Mouse (Mus musculus): Measurements from ENCODE around the gene Wscd1. TPM values are rescaled to one million over a fixed set of nuclear protein-coding genes. Genes with fewer than 3 reads are reported as not detected.

The Wscd1 gene
- polyA plus RNA-seq (2016; fragmentation: Nextera tagmentation; extraction: Ambion mirVana) = 3.1 and 3.3 TPM in 2 replicates

DNA sequence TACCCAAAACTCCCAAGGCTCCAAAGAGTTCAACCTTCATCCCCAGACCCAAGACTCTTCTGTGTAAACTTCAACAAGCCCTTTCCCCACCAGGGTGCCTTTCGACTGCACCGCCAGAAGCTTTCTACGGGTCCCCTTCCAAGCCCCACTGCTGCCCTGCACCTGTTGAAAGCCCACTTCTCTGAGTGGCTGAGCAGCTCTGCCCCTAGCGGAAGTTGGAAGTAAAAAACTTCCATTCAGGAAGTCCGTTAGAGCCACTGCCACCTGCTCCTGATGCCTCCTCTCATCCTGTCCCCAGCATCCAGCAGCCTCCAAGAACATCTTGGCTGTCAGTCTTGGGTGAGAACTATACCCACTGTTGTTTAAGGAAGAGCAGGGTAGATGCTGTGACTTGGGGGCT, at the start of gene Wscd1:
TSS of gene Wscd1 (plus strand) at position 250 of the 400 bp plus-strand sequence.
- 24% methylated on average over 5 of the region's 5 CpGs for WGBS
- Histone ChIP-seq H3K4me1 (peaks cover 15% of the 10 kb centered on the region), H3K36me3 (no peaks in the 10 kb centered on the region), H3K27me3 (ENCODE audit: insufficient read depth, poor library complexity, severe bottlenecking) (peaks cover 42% of the 10 kb centered on the region), H3K4me3 (peak within 1 kb of the TSS; percentile 70), H3K9me3 (no peaks in the 10 kb centered on the region), H3K27ac (peak within 1 kb of the TSS; percentile 69; the same call in 1 of the 2 replicates)
- DNase-seq (ENCODE audit: low spot score) = no peak

GRCm38 (mm10) chr11:71728066-71728465, 21.7 kb upstream of the Wscd1 start:
- 70% methylated on average over 3 of the region's 3 CpGs for WGBS
- H3K4me3 ChIP-seq = no peak overlapping the region
- H3K4me1 ChIP-seq = no peaks in the 10 kb centered on the region
- H3K36me3 ChIP-seq = no peaks in the 10 kb centered on the region
- no peaks in the 10 kb centered on the region for H3K9me3 ChIP-seq
- H3K27me3 ChIP-seq (ENCODE audit: insufficient read depth, poor library complexity, severe bottlenecking) = no peaks in the 10 kb centered on the region
- H3K27ac ChIP-seq = no peak overlapping the region
- no peak for DNase-seq (ENCODE audit: low spot score)

DNA sequence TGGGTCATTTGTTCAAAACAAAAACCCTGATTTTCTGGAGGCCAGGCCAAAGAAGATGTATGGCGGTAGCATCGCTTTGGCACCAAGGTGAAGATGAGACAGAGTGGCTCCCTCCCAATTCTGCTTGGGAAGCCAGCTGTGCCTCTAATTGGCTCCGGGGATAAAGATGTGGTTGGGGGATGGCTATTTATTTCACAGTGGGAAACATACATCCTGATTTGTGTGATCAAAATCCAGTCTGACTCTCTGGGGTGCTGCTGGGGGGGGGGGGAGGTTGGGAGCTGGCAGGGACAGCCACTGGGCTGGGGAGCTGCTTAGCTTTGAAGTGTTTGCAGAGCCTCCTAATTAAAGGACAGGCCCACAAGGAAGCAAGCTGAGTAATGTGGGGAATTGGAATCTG, 20.4 kb upstream of the Wscd1 start:
- no peaks in the 10 kb centered on the region for H3K9me3 ChIP-seq
- H3K27ac ChIP-seq = no peak overlapping the region
- no peaks in the 10 kb centered on the region for H3K27me3 ChIP-seq (ENCODE audit: insufficient read depth, poor library complexity, severe bottlenecking)
- DNase-seq (ENCODE audit: low spot score) = no peak
- H3K36me3 ChIP-seq = no peaks in the 10 kb centered on the region
- 72% methylated on average over 3 of the region's 3 CpGs for WGBS
- no peak overlapping the region for H3K4me3 ChIP-seq
- H3K4me1 ChIP-seq = no peaks in the 10 kb centered on the region

DNA sequence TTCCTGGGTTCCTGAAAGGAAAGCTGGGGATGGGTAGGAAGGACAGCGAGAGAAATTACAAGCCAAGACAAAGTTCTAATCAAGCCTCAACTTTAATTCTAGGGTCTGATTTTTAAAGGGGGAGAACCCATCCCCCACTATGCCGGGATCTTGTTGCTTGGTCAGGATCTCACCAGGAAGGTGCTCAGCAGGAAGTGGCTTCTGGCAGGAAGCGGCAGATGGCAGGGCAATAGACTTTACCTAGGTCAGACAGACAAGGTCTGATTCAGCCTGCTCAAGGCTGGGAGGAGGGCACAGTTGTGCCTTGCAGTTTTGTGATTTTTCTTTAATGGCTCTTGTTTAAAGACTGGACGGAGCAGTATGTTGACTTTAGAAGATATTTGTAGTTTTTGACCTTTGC, 15.9 kb upstream of the Wscd1 start:
- H3K9me3 ChIP-seq = no peaks in the 10 kb centered on the region
- no peak for DNase-seq (ENCODE audit: low spot score)
- no peak overlapping the region for H3K4me3 ChIP-seq
- H3K27me3 ChIP-seq (ENCODE audit: insufficient read depth, poor library complexity, severe bottlenecking) = 0 out of 2 replicates have a peak, but pooled peaks cover 4% of the 10 kb centered on the region
- no peaks in the 10 kb centered on the region for H3K4me1 ChIP-seq
- WGBS = 46% methylated on average over 4 of the region's 4 CpGs
- no peaks in the 10 kb centered on the region for H3K36me3 ChIP-seq
- no peak overlapping the region for H3K27ac ChIP-seq

- WGBS = 32% methylated on average over 5 of the region's 5 CpGs
- Histone ChIP-seq H3K9me3 (no peaks in the 10 kb centered on the region), H3K36me3 (no peaks in the 10 kb centered on the region), H3K27me3 (ENCODE audit: insufficient read depth, poor library complexity, severe bottlenecking) (0 out of 2 replicates have a peak, but pooled peaks cover 4% of the 10 kb centered on the region), H3K4me3 (no peak overlapping the region), H3K4me1 (no peaks in the 10 kb centered on the region), H3K27ac (no peak overlapping the region)
- DNase-seq (ENCODE audit: low spot score) = no peak
Measured at GRCm38 (mm10) chr11:71737106-71737505, 12.6 kb upstream of the Wscd1 start.

GRCm38 (mm10) chr11:71738501-71739045, 11.1 kb upstream of the Wscd1 start:
- Histone ChIP-seq H3K36me3 (no peaks in the 10 kb centered on the region), H3K4me3 (no peak overlapping the region), H3K9me3 (no peaks in the 10 kb centered on the region), H3K27ac (no peak overlapping the region), H3K4me1 (no peaks in the 10 kb centered on the region), H3K27me3 (ENCODE audit: insufficient read depth, poor library complexity, severe bottlenecking) (0 out of 2 replicates have a peak, but pooled peaks cover 4% of the 10 kb centered on the region)
- 60% methylated on average over 2 of the region's 2 CpGs for WGBS
- no peak for DNase-seq (ENCODE audit: low spot score)

DNA sequence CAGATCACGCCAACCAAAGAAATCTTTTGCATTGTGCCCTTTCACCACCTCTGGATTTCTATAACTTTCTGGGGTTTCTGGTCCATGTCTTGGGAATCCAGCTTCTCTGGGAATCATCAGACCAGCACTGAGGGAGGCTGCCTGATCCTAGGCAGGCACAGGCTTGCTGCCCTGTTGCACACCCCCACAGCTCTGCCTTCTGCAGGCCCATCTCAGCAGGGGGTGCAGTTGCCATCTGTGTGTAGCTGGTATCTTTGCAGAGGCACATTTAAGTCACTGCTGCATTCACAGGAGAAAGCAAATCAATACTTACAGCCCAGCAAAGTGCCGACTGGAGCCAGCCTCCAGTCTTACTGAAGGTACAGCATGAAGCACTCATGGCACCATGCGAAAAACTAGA, 3.8 kb upstream of the Wscd1 start:
- DNase-seq (ENCODE audit: low spot score) = no peak
- Histone ChIP-seq H3K9me3 (no peaks in the 10 kb centered on the region), H3K4me3 (no peak overlapping the region), H3K36me3 (no peaks in the 10 kb centered on the region), H3K4me1 (peaks cover 5% of the 10 kb centered on the region; the same call in 1 of the 2 replicates), H3K27me3 (ENCODE audit: insufficient read depth, poor library complexity, severe bottlenecking) (peaks cover 13% of the 10 kb centered on the region), H3K27ac (no peak overlapping the region)
- 78% methylated on average over 3 of the region's 3 CpGs for WGBS

GRCm38 (mm10) chr11:71747719-71748118, 2.0 kb upstream of the Wscd1 start:
- no peak for DNase-seq (ENCODE audit: low spot score)
- no peaks in the 10 kb centered on the region for H3K9me3 ChIP-seq
- WGBS = 74% methylated on average over 7 of the region's 7 CpGs
- H3K36me3 ChIP-seq = no peaks in the 10 kb centered on the region
- no peak overlapping the region for H3K4me3 ChIP-seq
- H3K27me3 ChIP-seq (ENCODE audit: insufficient read depth, poor library complexity, severe bottlenecking) = peaks cover 32% of the 10 kb centered on the region
- no peak overlapping the region for H3K27ac ChIP-seq
- H3K4me1 ChIP-seq = peaks cover 15% of the 10 kb centered on the region

DNA sequence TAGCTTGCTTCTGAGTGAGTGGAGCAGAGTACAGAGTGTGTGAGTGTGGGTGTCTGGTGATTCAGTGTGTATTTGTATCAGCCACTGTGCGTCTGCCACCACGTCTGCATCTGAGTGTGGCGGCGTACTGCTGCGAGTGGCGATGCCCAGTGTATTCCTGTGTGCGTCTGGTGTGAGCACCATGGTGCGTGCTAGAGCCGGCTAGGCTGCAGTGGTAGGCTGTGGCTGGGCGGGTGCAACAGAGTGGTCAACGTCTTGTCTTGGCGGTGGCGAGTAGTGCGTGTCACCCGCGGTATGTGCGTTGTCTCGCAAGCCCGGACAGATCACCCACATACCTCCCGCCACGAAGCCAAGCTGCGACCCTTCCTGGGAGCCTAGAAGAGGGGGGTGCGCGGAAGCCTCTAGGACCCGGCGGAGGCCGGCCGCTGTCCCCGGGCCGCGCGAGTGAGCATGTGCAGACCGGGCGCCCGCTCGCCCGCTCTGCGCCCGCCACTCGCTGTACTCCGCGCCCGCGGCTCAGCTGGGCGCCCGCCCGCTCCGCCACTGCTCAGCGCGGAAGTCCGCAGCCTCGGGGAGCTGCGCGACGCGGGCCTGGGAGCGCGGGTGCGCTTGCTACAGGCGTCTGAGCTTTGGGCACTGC, 934 bp downstream of the Wscd1 start:
- Histone ChIP-seq H3K4me3 (peak overlapping the region; percentile 70), H3K27me3 (ENCODE audit: insufficient read depth, poor library complexity, severe bottlenecking) (peaks cover 51% of the 10 kb centered on the region), H3K9me3 (no peaks in the 10 kb centered on the region), H3K27ac (peak overlapping the region; percentile 69), H3K4me1 (peaks cover 15% of the 10 kb centered on the region), H3K36me3 (no peaks in the 10 kb centered on the region)
- 3% methylated on average over 54 of the region's 60 CpGs for WGBS
- no peak for DNase-seq (ENCODE audit: low spot score)

GRCm38 (mm10) chr11:71751174-71751611, 1.5 kb downstream of the Wscd1 start:
- DNase-seq (ENCODE audit: low spot score) = no peak

GRCm38 (mm10) chr11:71751689-71752088, 2.0 kb downstream of the Wscd1 start:
- no peak for DNase-seq (ENCODE audit: low spot score)

More at GRCm38 (mm10) chr11:71751174-71751611, 1.5 kb downstream of the Wscd1 start:
- no peaks in the 10 kb centered on the region for H3K36me3 ChIP-seq
- peaks cover 56% of the 10 kb centered on the region for H3K27me3 ChIP-seq (ENCODE audit: insufficient read depth, poor library complexity, severe bottlenecking)
- H3K4me3 ChIP-seq = peak overlapping the region; percentile 70
- 2% methylated on average over 41 of the region's 41 CpGs for WGBS
- H3K27ac ChIP-seq = peak overlapping the region; percentile 69
- H3K4me1 ChIP-seq = peaks cover 15% of the 10 kb centered on the region
- no peaks in the 10 kb centered on the region for H3K9me3 ChIP-seq

DNA sequence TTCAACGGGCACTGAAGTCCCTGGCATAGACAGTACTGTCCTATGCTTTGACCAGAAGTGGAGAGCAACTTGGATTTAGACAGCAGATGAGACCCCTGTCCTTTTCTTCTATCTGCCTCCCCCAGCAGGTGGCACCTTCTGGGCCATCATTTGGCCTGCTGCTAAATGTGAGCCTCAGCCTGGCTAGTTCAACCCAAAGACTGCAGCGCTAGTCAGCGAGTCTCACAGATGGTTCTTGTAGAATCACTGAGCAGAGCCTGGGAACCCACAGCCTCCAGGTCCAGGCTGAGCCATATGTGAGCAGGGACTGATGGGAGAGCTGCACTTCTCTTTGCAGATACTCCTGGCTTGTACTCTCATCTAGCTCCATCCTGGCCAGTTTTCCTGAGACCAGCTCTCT, 2.9 kb downstream of the Wscd1 start:
- Histone ChIP-seq H3K4me3 (no peak overlapping the region), H3K36me3 (no peaks in the 10 kb centered on the region), H3K9me3 (no peaks in the 10 kb centered on the region), H3K27me3 (ENCODE audit: insufficient read depth, poor library complexity, severe bottlenecking) (peaks cover 63% of the 10 kb centered on the region), H3K4me1 (peaks cover 15% of the 10 kb centered on the region), H3K27ac (no peak overlapping the region)
- DNase-seq (ENCODE audit: low spot score) = no peak
- 74% methylated on average over 3 of the region's 3 CpGs for WGBS

More at GRCm38 (mm10) chr11:71751689-71752088, 2.0 kb downstream of the Wscd1 start:
- Histone ChIP-seq H3K27ac (no peak overlapping the region), H3K9me3 (no peaks in the 10 kb centered on the region), H3K27me3 (ENCODE audit: insufficient read depth, poor library complexity, severe bottlenecking) (peaks cover 61% of the 10 kb centered on the region), H3K4me3 (peak overlapping the region; percentile 70), H3K36me3 (no peaks in the 10 kb centered on the region), H3K4me1 (peaks cover 15% of the 10 kb centered on the region)
- WGBS = 33% methylated on average over 12 of the region's 12 CpGs

GRCm38 (mm10) chr11:71755115-71755514, 5.4 kb downstream of the Wscd1 start:
- no peak for DNase-seq (ENCODE audit: low spot score)
- 64% methylated on average over 2 of the region's 2 CpGs for WGBS
- Histone ChIP-seq H3K4me3 (no peak overlapping the region), H3K27ac (no peak overlapping the region), H3K9me3 (no peaks in the 10 kb centered on the region), H3K27me3 (ENCODE audit: insufficient read depth, poor library complexity, severe bottlenecking) (peaks cover 67% of the 10 kb centered on the region), H3K36me3 (no peaks in the 10 kb centered on the region), H3K4me1 (peaks cover 15% of the 10 kb centered on the region)

Measured in heart, embryonic 10.5 days (tissue).